Mouse (Mus musculus) WW6 (cell line): ENCODE data around the gene Nyap2.
"Not testable (repeated sequence)": the region's sequence is repeated elsewhere in the genome, so short reads cannot be mapped to it uniquely, and the experiment has no call there.

Experiments
- DNase-seq: peaks from one replicate; pipeline ENCODE4 v3.0.0-alpha.2; 2013; ENCODE audit warnings: low read depth, low spot score

Nyap2 gene

DNA sequence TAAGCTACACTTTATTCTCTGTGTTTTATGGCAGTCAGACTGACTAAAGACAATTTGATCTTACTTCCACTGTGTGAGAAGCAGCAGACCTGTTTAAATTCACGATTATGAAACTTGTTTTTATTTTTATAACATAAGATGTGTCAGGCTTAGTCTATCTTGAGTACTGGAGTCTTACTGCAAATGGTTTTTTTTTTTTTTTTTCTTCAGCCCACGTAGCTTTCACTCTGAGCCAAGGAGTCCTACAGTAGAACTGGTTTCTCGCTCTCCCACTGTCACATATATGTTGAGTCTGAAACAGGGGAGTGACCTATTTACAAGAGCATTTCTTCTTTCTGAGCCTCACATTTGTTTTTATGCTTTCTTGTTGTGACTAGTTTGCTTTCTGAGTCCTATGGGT is 103.9 kb downstream of the Nyap2 start:
- DNase-seq, result no peak

DNA sequence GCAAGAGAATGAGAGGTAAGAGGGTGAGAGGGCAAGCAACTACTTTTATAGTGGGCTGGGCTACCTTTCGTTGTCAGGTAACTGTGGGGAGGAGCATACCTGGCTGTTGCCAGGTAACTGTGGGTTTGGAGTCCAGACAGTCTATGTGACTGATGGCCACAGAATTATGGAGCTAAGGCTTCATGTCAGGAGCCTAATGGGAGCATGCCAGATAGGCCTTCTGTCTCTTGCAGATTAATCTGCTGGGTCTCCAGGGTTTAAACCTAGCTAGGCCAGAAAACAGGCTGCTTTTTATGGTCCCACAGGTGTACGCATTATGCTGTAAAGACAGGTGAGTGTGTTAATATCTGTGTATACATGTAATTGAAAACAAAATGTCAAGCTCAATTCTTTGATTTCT is 132.8 kb downstream of the Nyap2 start:
- DNase-seq, result no peak

DNA sequence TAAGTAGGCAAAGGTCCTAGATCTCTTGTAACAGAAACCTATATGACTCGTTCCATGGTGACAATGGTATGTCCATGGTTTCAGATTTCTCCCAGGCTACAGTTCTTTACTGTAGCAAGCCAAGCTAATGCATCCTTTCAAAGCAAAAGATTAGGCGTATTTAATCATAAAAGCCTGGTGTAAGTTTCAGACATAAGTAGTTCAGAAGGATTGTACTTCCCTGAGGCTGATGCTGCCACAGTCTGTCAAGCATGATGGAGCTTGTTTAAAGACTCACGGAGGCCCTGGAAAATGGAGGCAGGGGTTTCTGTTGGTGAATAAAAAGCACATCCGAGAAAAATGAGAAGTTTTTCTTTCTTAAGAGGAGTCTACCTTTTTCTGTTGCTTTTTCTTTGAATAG is 134.7 kb downstream of the Nyap2 start:
- no peak for DNase-seq

DNA sequence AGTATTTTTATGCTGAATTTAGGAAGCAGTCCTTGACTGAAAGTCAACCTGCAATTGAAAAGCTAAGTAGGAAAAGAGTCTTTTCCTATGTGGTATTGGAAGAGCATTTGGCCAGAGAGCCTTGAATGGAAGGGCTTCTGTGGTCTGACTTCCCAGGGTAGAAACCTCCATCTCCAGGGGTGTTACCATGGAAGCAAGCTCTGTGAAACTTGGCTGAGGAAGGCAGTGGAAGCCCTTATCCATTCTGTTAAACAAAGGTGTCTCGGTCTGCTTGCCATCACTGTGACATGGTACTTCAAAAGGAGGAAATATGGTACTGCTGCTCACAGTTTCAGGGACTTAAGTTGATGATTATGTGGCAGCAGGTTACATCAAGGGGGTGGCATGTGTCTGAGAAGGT is 143.0 kb downstream of the Nyap2 start:
- no peak for DNase-seq

GRCm38 (mm10) chr1:81231759-81232406 is 155.1 kb downstream of the Nyap2 start:
- no peak for DNase-seq

- DNase-seq, result not testable (repeated sequence)
Observed at GRCm38 (mm10) chr1:81232407-81232789, 155.6 kb downstream of the Nyap2 start.

DNA sequence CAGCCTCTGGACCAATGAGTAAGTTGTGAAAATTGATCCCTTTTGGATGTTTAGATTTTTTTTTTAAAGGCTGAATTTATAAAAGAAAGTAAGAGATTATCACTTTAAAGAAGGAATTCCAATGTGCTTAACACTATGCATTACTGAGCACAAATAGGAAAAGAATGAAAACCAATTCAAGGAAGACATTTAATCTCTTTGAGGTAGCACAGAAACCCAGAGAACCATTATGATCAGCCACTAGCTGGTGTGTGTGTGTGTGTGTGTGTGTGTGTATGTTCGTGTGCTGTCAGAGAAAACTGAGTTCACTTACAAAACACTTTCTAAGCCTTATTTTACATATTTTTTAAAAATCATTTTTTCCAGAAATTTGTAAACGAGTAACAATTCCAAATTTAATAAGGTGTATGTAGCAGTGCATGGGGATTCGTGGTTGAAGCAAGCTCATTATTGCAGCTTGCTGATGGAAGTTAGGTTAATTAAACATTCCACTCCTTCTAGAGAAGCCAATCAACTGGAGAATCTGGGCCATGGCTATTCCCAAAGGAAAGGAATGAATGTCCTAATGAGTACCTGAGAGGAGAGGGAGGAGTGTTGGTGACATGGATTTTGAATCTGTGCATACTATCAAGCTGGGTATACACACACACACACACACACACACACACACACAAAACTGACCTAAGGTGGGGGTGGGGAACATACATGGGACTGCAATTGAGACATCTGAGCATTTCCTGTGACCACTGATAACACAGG is 171.9 kb downstream of the Nyap2 start:
- no peak for DNase-seq

DNA sequence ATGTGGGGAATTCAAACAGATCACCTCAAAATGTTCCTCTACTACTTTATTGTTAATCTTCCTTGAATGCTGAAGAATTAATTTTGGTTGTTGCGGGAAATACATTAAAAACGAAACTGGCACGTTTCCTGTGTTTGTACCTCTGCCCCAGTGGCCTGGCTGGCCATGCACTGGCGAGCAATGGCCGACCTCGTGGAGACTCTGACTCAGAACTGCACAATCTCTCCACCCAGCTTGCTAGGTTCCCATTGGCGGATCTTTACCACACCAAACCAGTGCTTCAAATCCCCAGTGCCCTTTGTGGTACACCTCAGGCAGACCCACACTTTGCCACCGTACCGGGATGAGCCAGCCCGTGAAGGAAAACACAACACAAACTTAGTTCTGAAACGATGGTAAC is 173.3 kb downstream of the Nyap2 start:
- no peak for DNase-seq

- DNase-seq, result no peak
Observed at GRCm38 (mm10) chr1:81266441-81266840, 189.7 kb downstream of the Nyap2 start.

GRCm38 (mm10) chr1:81280978-81281377 is 204.2 kb downstream of the Nyap2 start:
- DNase-seq, result no peak

DNA sequence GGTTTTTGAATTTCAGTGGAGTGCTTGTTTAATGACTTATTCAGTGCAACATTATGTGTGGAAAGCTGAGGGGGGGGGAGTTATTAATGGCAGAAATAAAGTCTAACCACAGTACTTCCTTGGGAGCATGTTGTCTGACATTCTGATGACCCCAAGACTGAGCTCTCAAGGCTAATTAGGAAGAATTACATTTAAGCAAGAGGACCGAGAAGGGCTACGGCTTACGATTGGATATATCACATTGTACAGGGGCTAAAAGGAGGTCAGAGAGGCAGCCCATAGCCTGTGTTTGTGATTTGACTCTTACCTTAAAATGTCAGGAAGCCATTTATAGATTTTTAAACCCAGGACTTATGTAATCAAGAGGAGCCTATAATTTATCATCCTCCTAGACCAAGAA is 208.9 kb downstream of the Nyap2 start:
- DNase-seq, result no peak

GRCm38 (mm10) chr1:81287088-81287487 is 210.3 kb downstream of the Nyap2 start:
- DNase-seq, result no peak

GRCm38 (mm10) chr1:81300735-81301134 is 224.0 kb downstream of the Nyap2 start:
- DNase-seq, result no peak

GRCm38 (mm10) chr1:81301661-81302060 is 224.9 kb downstream of the Nyap2 start:
- no peak for DNase-seq

DNA sequence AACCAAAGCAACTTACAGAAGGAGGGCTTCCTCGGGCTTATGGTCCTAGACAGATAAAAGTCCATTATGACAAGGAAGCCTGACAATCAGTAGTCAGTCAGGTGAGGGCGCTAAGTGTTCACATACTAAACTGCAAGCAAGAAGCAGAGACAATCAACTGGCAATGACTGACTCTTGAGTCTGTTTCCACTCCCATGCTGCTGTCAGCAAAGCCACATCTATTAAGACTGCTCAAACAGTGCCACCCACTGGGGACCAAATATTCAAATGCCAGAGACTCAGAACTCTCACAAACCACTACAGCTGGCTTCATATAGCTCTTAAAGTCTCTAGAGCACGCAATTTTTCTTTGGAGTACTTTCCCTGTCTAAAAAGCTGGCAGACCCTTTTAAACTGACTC is 226.6 kb downstream of the Nyap2 start:
- no peak for DNase-seq

DNA sequence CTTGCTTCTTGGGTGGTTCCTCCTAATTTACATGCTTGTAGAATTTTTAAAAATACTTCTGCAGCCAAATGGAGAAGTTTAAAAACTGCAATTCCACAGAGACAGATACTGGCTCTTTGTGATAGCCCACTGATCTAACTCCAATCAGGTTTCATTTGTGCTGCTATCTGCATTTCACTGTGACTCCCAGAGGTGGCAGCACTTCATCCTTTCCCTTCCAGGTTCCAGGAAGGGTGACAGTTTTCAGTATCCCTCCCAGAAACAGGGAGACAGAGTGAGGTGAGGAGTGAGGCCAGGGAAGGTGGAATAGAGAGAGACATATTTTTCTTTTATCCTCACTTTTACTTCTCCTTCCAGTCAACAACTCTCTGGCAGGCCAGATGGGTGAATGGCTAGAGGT is 230.7 kb downstream of the Nyap2 start:
- DNase-seq, result no peak

DNA sequence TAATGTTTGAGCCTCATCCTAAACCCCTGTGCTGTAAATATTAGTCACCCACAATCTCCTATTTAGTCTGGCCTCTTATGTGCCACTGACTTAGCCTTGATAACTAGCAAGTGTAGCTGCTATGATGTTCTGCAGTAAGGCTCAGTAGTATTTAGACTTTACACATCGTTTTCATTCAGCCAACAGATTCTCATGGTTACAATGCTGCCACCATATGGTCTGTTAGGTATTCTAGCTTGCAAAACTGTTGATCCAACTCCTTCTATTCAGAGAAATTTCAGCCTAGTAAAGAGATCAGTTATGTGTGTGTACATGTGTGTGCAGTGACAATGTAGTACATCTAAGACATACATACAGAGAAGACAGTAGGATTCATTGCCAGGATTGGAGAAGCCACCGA is 231.2 kb downstream of the Nyap2 start:
- no peak for DNase-seq

GRCm38 (mm10) chr1:81310087-81310626 is 233.4 kb downstream of the Nyap2 start:
- no peak for DNase-seq

DNA sequence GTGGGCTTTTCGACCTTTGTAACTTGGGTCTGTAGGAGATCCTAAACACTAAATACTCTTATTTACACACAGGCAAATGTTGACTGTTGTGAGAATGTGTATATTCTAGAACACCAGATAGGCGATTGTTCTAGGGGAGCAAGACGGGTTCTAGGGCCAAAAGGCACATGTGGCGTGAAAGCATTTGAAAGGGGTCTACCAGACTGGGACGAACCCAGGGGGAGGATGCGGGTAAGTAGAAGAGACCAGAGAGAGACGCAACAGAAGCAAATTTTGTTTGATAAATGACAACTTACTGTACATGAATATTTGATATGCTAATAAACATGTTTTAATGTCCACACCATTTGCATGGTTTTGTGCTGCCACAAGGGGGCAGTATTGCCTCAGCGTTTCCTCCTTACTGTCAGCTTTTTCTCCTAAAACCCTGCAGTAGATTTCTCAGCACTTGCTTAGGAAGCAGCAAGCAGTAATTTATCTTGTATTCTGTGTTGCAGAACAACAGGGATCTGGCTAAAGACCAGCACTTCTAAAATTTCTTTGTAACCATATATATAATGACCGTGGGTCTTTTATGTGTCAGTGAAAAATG is 239.7 kb downstream of the Nyap2 start:
- DNase-seq, result no peak

- no peak for DNase-seq
Observed at GRCm38 (mm10) chr1:81316995-81317413, 240.3 kb downstream of the Nyap2 start.

- no peak for DNase-seq
Observed at GRCm38 (mm10) chr1:81387722-81388121, 311.0 kb downstream of the Nyap2 start.
